Mouse (Mus musculus): ENCODE measurements around the gene Mtus2.

GRCm38 (mm10) chr5:147960793-147961192 lies 3.7 kb downstream of the Mtus2 start:
- TF ChIP-seq CTCF (IDR thresholded peaks at IDR 0.05; ENCODE audit: extremely low read depth, insufficient read depth, low read length) (peak; percentile 23; the same call in 1 of the 2 replicates), POLR2A (IDR thresholded peaks at IDR 0.05; ENCODE audit: extremely low read depth, insufficient read depth, low read length) (no peak)

Measured in cortical plate, adult 2 months (tissue).